Mouse (Mus musculus) c-Kit-negative CD71-positive TER-119-positive erythroid progenitor cells, embryonic 14.5 days (primary cell): ENCODE measurements around the gene Txnip.
"Not testable (repeated sequence)": the region's sequence is repeated elsewhere in the genome, so short reads cannot be mapped to it uniquely, and the experiment has no call there.

ENCODE experiments used
- DNase-seq: peaks from one replicate; pipeline ENCODE4 v3.0.0-alpha.2; 2013; ENCODE audit warnings: low read depth, low spot score

Gene Txnip

GRCm38 (mm10) chr3:96557694-96558093, at the start of gene Txnip:
TSS of gene Txnip (plus strand) at chr3:96557957.
- DNase-seq = peak; percentile 98

GRCm38 (mm10) chr3:96507966-96508365, 49.8 kb upstream of the Txnip start:
- DNase-seq = not testable (repeated sequence)

GRCm38 (mm10) chr3:96520171-96520570, 37.6 kb upstream of the Txnip start:
- no peak for DNase-seq

- no peak for DNase-seq
These were observed 35.6 kb upstream of the Txnip start for GRCm38 (mm10) chr3:96522149-96522548.

- no peak for DNase-seq
These were observed 33.5 kb upstream of the Txnip start for GRCm38 (mm10) chr3:96524028-96524810.

- DNase-seq = no peak
These were observed 32.8 kb upstream of the Txnip start, which contains the start of gene Hfe2 for GRCm38 (mm10) chr3:96524914-96525313. TSS of gene Hfe2 (plus strand) at chr3:96525172.

GRCm38 (mm10) chr3:96526013-96526762, 31.6 kb upstream of the Txnip start:
- no peak for DNase-seq

- DNase-seq = no peak
These were observed 30.8 kb upstream of the Txnip start for GRCm38 (mm10) chr3:96526864-96527542.

GRCm38 (mm10) chr3:96528506-96528905, 29.3 kb upstream of the Txnip start:
- no peak for DNase-seq

GRCm38 (mm10) chr3:96532050-96532449, 25.7 kb upstream of the Txnip start:
- DNase-seq = no peak

- no peak for DNase-seq
These were observed 23.5 kb upstream of the Txnip start for GRCm38 (mm10) chr3:96534300-96534699.

GRCm38 (mm10) chr3:96539316-96539715, 18.4 kb upstream of the Txnip start:
- no peak for DNase-seq

- DNase-seq = no peak
These were observed 17.0 kb upstream of the Txnip start for GRCm38 (mm10) chr3:96540740-96541139.

GRCm38 (mm10) chr3:96541328-96542078, 16.3 kb upstream of the Txnip start:
- no peak for DNase-seq

- DNase-seq = no peak
These were observed 15.2 kb upstream of the Txnip start for GRCm38 (mm10) chr3:96542554-96542953.

GRCm38 (mm10) chr3:96543345-96543744, 14.4 kb upstream of the Txnip start:
- DNase-seq = no peak

- no peak for DNase-seq
These were observed 12.2 kb upstream of the Txnip start for GRCm38 (mm10) chr3:96545565-96545964.

- DNase-seq = no peak
These were observed 10.9 kb upstream of the Txnip start for GRCm38 (mm10) chr3:96546880-96547279.

- DNase-seq = peak; percentile 35
These were observed 10.3 kb upstream of the Txnip start for GRCm38 (mm10) chr3:96547389-96547960.

- no peak for DNase-seq
These were observed 8.9 kb upstream of the Txnip start for GRCm38 (mm10) chr3:96548824-96549223.

GRCm38 (mm10) chr3:96549346-96549745, 8.4 kb upstream of the Txnip start:
- no peak for DNase-seq
